Mouse (Mus musculus): Measurements from ENCODE around the gene Acmsd. TPM values are rescaled to one million over a fixed set of nuclear protein-coding genes. Genes with fewer than 3 reads are reported as not detected.
A peak's percentile ranks its signal among the peaks of the same experiment; 100 is the strongest.
"Not testable (repeated sequence)": the region's sequence is repeated elsewhere in the genome, so short reads cannot be mapped to it uniquely, and the experiment has no call there.

Acmsd gene
- polyA plus RNA-seq, 1 experiment from 2014 or later: 0.35 TPM

- H3K4me1 ChIP-seq (replicated peaks): no peaks in the 10 kb centered on the region
- no peak overlapping the region for H3K9ac ChIP-seq
- no peaks in the 10 kb centered on the region for H3K27me3 ChIP-seq
- no peaks in the 10 kb centered on the region for H3K36me3 ChIP-seq
- no peak overlapping the region for H3K27ac ChIP-seq
- H3K9me3 ChIP-seq (replicated peaks): no peaks in the 10 kb centered on the region
- 64% methylated on average over 11 of the region's 11 CpGs for WGBS
- H3K4me3 ChIP-seq: no peak overlapping the region
- no peak for ATAC-seq (replicated peaks; ENCODE audit: insufficient number of reproducible peaks, insufficient read depth, low FRiP score, low read depth)
- H3K4me2 ChIP-seq: no peak overlapping the region
Measured at GRCm38 (mm10) chr1:127750401-127751102, 21.3 kb downstream of the Acmsd start.

GRCm38 (mm10) chr1:127755806-127756205, 26.6 kb downstream of the Acmsd start:
- 60% methylated on average over 4 of the region's 4 CpGs for WGBS
- Histone ChIP-seq H3K9ac (no peak overlapping the region), H3K4me1 (replicated peaks) (peaks cover 3% of the 10 kb centered on the region), H3K36me3 (no peaks in the 10 kb centered on the region), H3K27me3 (no peaks in the 10 kb centered on the region), H3K4me3 (no peak overlapping the region), H3K4me2 (no peak overlapping the region), H3K27ac (no peak overlapping the region), H3K9me3 (replicated peaks) (no peaks in the 10 kb centered on the region)
- no peak for ATAC-seq (replicated peaks; ENCODE audit: insufficient number of reproducible peaks, insufficient read depth, low FRiP score, low read depth)

GRCm38 (mm10) chr1:127756331-127757163, 27.3 kb downstream of the Acmsd start:
- H3K4me3 ChIP-seq: no peak overlapping the region
- no peaks in the 10 kb centered on the region for H3K9me3 ChIP-seq (replicated peaks)
- H3K4me2 ChIP-seq: no peak overlapping the region
- peaks cover 3% of the 10 kb centered on the region for H3K4me1 ChIP-seq (replicated peaks)
- H3K27me3 ChIP-seq: no peaks in the 10 kb centered on the region
- H3K27ac ChIP-seq: no peak overlapping the region
- H3K9ac ChIP-seq: no peak overlapping the region
- no peak for ATAC-seq (replicated peaks; ENCODE audit: insufficient number of reproducible peaks, insufficient read depth, low FRiP score, low read depth)
- H3K36me3 ChIP-seq: no peaks in the 10 kb centered on the region
- WGBS: 50% methylated on average over 5 of the region's 5 CpGs

- not testable (repeated sequence) for H3K4me2 ChIP-seq; ATAC-seq (replicated peaks; ENCODE audit: insufficient number of reproducible peaks, insufficient read depth, low FRiP score, low read depth); H3K4me1 ChIP-seq (replicated peaks); H3K36me3 ChIP-seq; H3K27me3 ChIP-seq; H3K4me3 ChIP-seq; H3K27ac ChIP-seq; H3K9ac ChIP-seq; H3K9me3 ChIP-seq (replicated peaks)
- 94% methylated on average over 3 of the region's 3 CpGs for WGBS
Measured at GRCm38 (mm10) chr1:127757164-127757545, 27.9 kb downstream of the Acmsd start.

GRCm38 (mm10) chr1:127765468-127765867, 36.3 kb downstream of the Acmsd start:
- Histone ChIP-seq H3K9me3 (replicated peaks) (no peaks in the 10 kb centered on the region), H3K27me3 (no peaks in the 10 kb centered on the region), H3K27ac (no peak overlapping the region), H3K9ac (no peak overlapping the region), H3K4me3 (no peak overlapping the region), H3K4me1 (replicated peaks) (no peaks in the 10 kb centered on the region), H3K4me2 (no peak overlapping the region), H3K36me3 (no peaks in the 10 kb centered on the region)
- 53% methylated on average over 2 of the region's 2 CpGs for WGBS
- no peak for ATAC-seq (replicated peaks; ENCODE audit: insufficient number of reproducible peaks, insufficient read depth, low FRiP score, low read depth)

GRCm38 (mm10) chr1:127766741-127767140, 37.5 kb downstream of the Acmsd start:
- Histone ChIP-seq H3K4me2 (no peak overlapping the region), H3K36me3 (no peaks in the 10 kb centered on the region), H3K9me3 (replicated peaks) (no peaks in the 10 kb centered on the region), H3K4me1 (replicated peaks) (no peaks in the 10 kb centered on the region), H3K27me3 (no peaks in the 10 kb centered on the region), H3K4me3 (no peak overlapping the region), H3K9ac (no peak overlapping the region), H3K27ac (no peak overlapping the region)
- WGBS: 89% methylated on average over 2 of the region's 2 CpGs
- no peak for ATAC-seq (replicated peaks; ENCODE audit: insufficient number of reproducible peaks, insufficient read depth, low FRiP score, low read depth)

- no peaks in the 10 kb centered on the region for H3K27me3 ChIP-seq
- no peaks in the 10 kb centered on the region for H3K36me3 ChIP-seq
- H3K9me3 ChIP-seq (replicated peaks): no peaks in the 10 kb centered on the region
- peak overlapping the region; percentile 68 for H3K4me2 ChIP-seq
- no peak; the same call in 1 of the 2 replicates for ATAC-seq (replicated peaks; ENCODE audit: insufficient number of reproducible peaks, insufficient read depth, low FRiP score, low read depth)
- peaks cover 22% of the 10 kb centered on the region for H3K4me1 ChIP-seq (replicated peaks)
- H3K9ac ChIP-seq: peak overlapping the region; percentile 57
- peak overlapping the region; percentile 76 for H3K4me3 ChIP-seq
- peak overlapping the region; percentile 97 for H3K27ac ChIP-seq
- WGBS: 1% methylated on average over 14 of the region's 14 CpGs
Measured at GRCm38 (mm10) chr1:127773198-127773802, 44.1 kb downstream of the Acmsd start.

GRCm38 (mm10) chr1:127773803-127774500, 44.7 kb downstream of the Acmsd start, which contains the start of gene Ccnt2:
Gene Ccnt2, plus strand, starts transcription at chr1:127774164.
- Histone ChIP-seq H3K4me3 (peak within 1 kb of the TSS; percentile 76), H3K27ac (peak within 1 kb of the TSS; percentile 97), H3K27me3 (no peaks in the 10 kb centered on the region), H3K4me1 (replicated peaks) (peaks cover 27% of the 10 kb centered on the region), H3K36me3 (no peaks in the 10 kb centered on the region), H3K9me3 (replicated peaks) (no peaks in the 10 kb centered on the region), H3K9ac (peak within 1 kb of the TSS; percentile 85), H3K4me2 (peak within 1 kb of the TSS; percentile 77)
- peak; percentile 100 for ATAC-seq (replicated peaks; ENCODE audit: insufficient number of reproducible peaks, insufficient read depth, low FRiP score, low read depth)
- under 1% methylated on average over 62 of the region's 63 CpGs for whole genome bisulfite sequencing

GRCm38 (mm10) chr1:127774501-127774880, 45.3 kb downstream of the Acmsd start:
- under 1% methylated on average over 31 of the region's 31 CpGs for WGBS
- H3K4me3 ChIP-seq: peak overlapping the region; percentile 76
- H3K9ac ChIP-seq: peak overlapping the region; percentile 85
- no peaks in the 10 kb centered on the region for H3K36me3 ChIP-seq
- peak overlapping the region; percentile 97 for H3K27ac ChIP-seq
- peak overlapping the region; percentile 77 for H3K4me2 ChIP-seq
- H3K27me3 ChIP-seq: no peaks in the 10 kb centered on the region
- peak; percentile 40 for ATAC-seq (replicated peaks; ENCODE audit: insufficient number of reproducible peaks, insufficient read depth, low FRiP score, low read depth)
- peaks cover 33% of the 10 kb centered on the region for H3K4me1 ChIP-seq (replicated peaks)
- no peaks in the 10 kb centered on the region for H3K9me3 ChIP-seq (replicated peaks)

GRCm38 (mm10) chr1:127775206-127775720, 46.0 kb downstream of the Acmsd start:
- Histone ChIP-seq H3K9ac (peak overlapping the region; percentile 85), H3K9me3 (replicated peaks) (no peaks in the 10 kb centered on the region), H3K27ac (peak overlapping the region; percentile 97; the same call in 1 of the 2 replicates), H3K4me1 (replicated peaks) (peaks cover 40% of the 10 kb centered on the region), H3K4me3 (peak overlapping the region; percentile 76), H3K4me2 (peak overlapping the region; percentile 77), H3K27me3 (no peaks in the 10 kb centered on the region), H3K36me3 (no peaks in the 10 kb centered on the region)
- WGBS: 6% methylated on average over 10 of the region's 10 CpGs
- no peak for ATAC-seq (replicated peaks; ENCODE audit: insufficient number of reproducible peaks, insufficient read depth, low FRiP score, low read depth)

Measured in heart, embryonic 15.5 days (tissue).